Mouse (Mus musculus) kidney, postnatal 14 days (tissue): Measurements from ENCODE around the gene Nek9.
"Not testable (repeated sequence)": the region's sequence is repeated elsewhere in the genome, so short reads cannot be mapped to it uniquely, and the experiment has no call there.

Experiments
- DNase-seq: peaks from one replicate; pipeline ENCODE4 v3.0.0; 2022; ENCODE audit warnings: mixed read lengths

Nek9 gene

GRCm38 (mm10) chr12:85289157-85290000, 49.8 kb downstream of the Nek9 start:
- peak; percentile 53 for DNase-seq

GRCm38 (mm10) chr12:85288486-85289156, 50.5 kb downstream of the Nek9 start, which contains the start of gene Zc2hc1c:
Gene Zc2hc1c, plus strand, starts transcription at chr12:85288591.
- DNase-seq: peak; percentile 96

GRCm38 (mm10) chr12:85287809-85288485, 51.2 kb downstream of the Nek9 start, which contains the start of gene Acyp1:
Gene Acyp1, minus strand, starts transcription at chr12:85288438.
- DNase-seq: peak; percentile 56

- DNase-seq: no peak
Measured at GRCm38 (mm10) chr12:85286941-85287340, 52.2 kb downstream of the Nek9 start.

GRCm38 (mm10) chr12:85284996-85285395, 54.2 kb downstream of the Nek9 start:
- no peak for DNase-seq

- DNase-seq: no peak
Measured at GRCm38 (mm10) chr12:85284331-85284730, 54.8 kb downstream of the Nek9 start.

- not testable (repeated sequence) for DNase-seq
Measured at GRCm38 (mm10) chr12:85281756-85282155, 57.4 kb downstream of the Nek9 start.

GRCm38 (mm10) chr12:85280845-85281651, 58.1 kb downstream of the Nek9 start:
- no peak for DNase-seq

- DNase-seq: peak; percentile 98
Measured at GRCm38 (mm10) chr12:85280105-85280844, 58.9 kb downstream of the Nek9 start.

- no peak for DNase-seq
Measured at GRCm38 (mm10) chr12:85279396-85280080, 59.6 kb downstream of the Nek9 start.

- no peak for DNase-seq
Measured at GRCm38 (mm10) chr12:85278919-85279318, 60.2 kb downstream of the Nek9 start.

GRCm38 (mm10) chr12:85276273-85276672, 62.9 kb downstream of the Nek9 start:
- DNase-seq: no peak

- DNase-seq: no peak
Measured at GRCm38 (mm10) chr12:85273508-85273907, 65.7 kb downstream of the Nek9 start.

- no peak for DNase-seq
Measured at GRCm38 (mm10) chr12:85271843-85272206, 67.3 kb downstream of the Nek9 start.

GRCm38 (mm10) chr12:85271132-85271842, 67.9 kb downstream of the Nek9 start:
- DNase-seq: no peak

- peak; percentile 91 for DNase-seq
Measured at GRCm38 (mm10) chr12:85270319-85270718, 68.8 kb downstream of the Nek9 start, which contains the start of gene Mlh3. Gene Mlh3, minus strand, starts transcription at chr12:85270599.

GRCm38 (mm10) chr12:85269821-85270220, 69.3 kb downstream of the Nek9 start:
- DNase-seq: no peak

GRCm38 (mm10) chr12:85266248-85266647, 72.9 kb downstream of the Nek9 start:
- no peak for DNase-seq

GRCm38 (mm10) chr12:85264940-85265339, 74.2 kb downstream of the Nek9 start:
- no peak for DNase-seq

GRCm38 (mm10) chr12:85264531-85264930, 74.6 kb downstream of the Nek9 start:
- no peak for DNase-seq
